Mouse (Mus musculus) embryonic facial prominence, embryonic 12.5 days (tissue): Measurements from ENCODE around the gene Iqgap1. TPM values are rescaled to one million over a fixed set of nuclear protein-coding genes. Genes with fewer than 3 reads are reported as not detected.

ENCODE experiments used
- ATAC-seq: fragments of 200-750 bp; cut with Nextera tagmentation; 2 replicates; pipeline ENCODE4 v1.8.0; 2017; ENCODE audit not compliant: insufficient number of reproducible peaks, insufficient read depth, low FRiP score, low TSS enrichment
- H3K27ac ChIP-seq: fragments of 300-500 bp; sonication (generic); 2 replicates; pipeline ENCODE4 v1.5.1; 2016; ENCODE audit warnings: mild to moderate bottlenecking
- H3K27me3 ChIP-seq: fragments of 300-500 bp; sonication (generic); 2 replicates; pipeline ENCODE4 v1.6.1; 2016; ENCODE audit warnings: mild to moderate bottlenecking, moderate library complexity
- H3K36me3 ChIP-seq: fragments of 300-500 bp; sonication (generic); 2 replicates; pipeline ENCODE4 v1.6.1; 2016; ENCODE audit warnings: mild to moderate bottlenecking
- H3K4me1 ChIP-seq: fragments of 300-500 bp; sonication (generic); 2 replicates; pipeline ENCODE4 v1.6.1; 2016
- H3K4me2 ChIP-seq: fragments of 300-500 bp; sonication (generic); replicated peaks from 2 replicates; pipeline ENCODE4 v1.6.1; 2016; ENCODE audit warnings: mild to moderate bottlenecking, moderate library complexity
- H3K4me3 ChIP-seq: fragments of 300-500 bp; sonication (generic); 2 replicates; pipeline ENCODE4 v1.5.1; 2016; ENCODE audit warnings: mild to moderate bottlenecking
- H3K9ac ChIP-seq: fragments of 300-500 bp; sonication (generic); 2 replicates; pipeline ENCODE4 v1.6.1; 2016; ENCODE audit warnings: mild to moderate bottlenecking, moderate library complexity
- H3K9me3 ChIP-seq: fragments of 300-500 bp; sonication (generic); 2 replicates; pipeline ENCODE4 v1.6.1; 2016; ENCODE audit warnings: mild to moderate bottlenecking, moderate library complexity
- WGBS: fragments of 180-500 bp; shearing (Covaris S2); methylation state at CpG from one replicate; pipeline ENCODE4 v1.1.7; 2016; 5-methylcytosine and 5-hydroxymethylcytosine counted together
- polyA plus RNA-seq: library from polyadenylated mRNA; unstranded; fragments of >200 nt; fragmentation: Nextera tagmentation; extraction: Ambion mirVana; gene quantifications from 2 replicates; pipeline ENCODE4 v1.2.1, GENCODE M21; 2016

Gene Iqgap1
- polyA plus RNA-seq, 1 experiment from 2014 or later, result 45.1 TPM

GRCm38 (mm10) chr7:80729662-80730061, 96.1 kb downstream of the Iqgap1 start:
- H3K36me3 ChIP-seq, result peaks cover 38% of the 10 kb centered on the region
- 32% methylated on average over 8 of the region's 8 CpGs for WGBS

GRCm38 (mm10) chr7:80721041-80721440, 104.7 kb downstream of the Iqgap1 start:
- WGBS, result 56% methylated on average over 9 of the region's 9 CpGs
- Histone ChIP-seq H3K4me2 (no peak overlapping the region), H3K27ac (no peak overlapping the region), H3K27me3 (no peaks in the 10 kb centered on the region), H3K9ac (no peak overlapping the region), H3K4me3 (no peak overlapping the region), H3K4me1 (no peaks in the 10 kb centered on the region), H3K36me3 (peaks cover 49% of the 10 kb centered on the region), H3K9me3 (no peaks in the 10 kb centered on the region)
- no peak for ATAC-seq

More at GRCm38 (mm10) chr7:80729662-80730061, 96.1 kb downstream of the Iqgap1 start:
- Histone ChIP-seq H3K4me2 (no peak overlapping the region), H3K9ac (no peak overlapping the region), H3K4me3 (no peak overlapping the region), H3K27ac (no peak overlapping the region), H3K27me3 (no peaks in the 10 kb centered on the region), H3K4me1 (no peaks in the 10 kb centered on the region), H3K9me3 (no peaks in the 10 kb centered on the region)
- no peak for ATAC-seq

- Histone ChIP-seq H3K27ac (no peak overlapping the region), H3K9me3 (no peaks in the 10 kb centered on the region), H3K9ac (no peak overlapping the region), H3K27me3 (no peaks in the 10 kb centered on the region), H3K4me1 (no peaks in the 10 kb centered on the region), H3K4me3 (no peak overlapping the region), H3K36me3 (peaks cover 48% of the 10 kb centered on the region), H3K4me2 (no peak overlapping the region)
- no peak for ATAC-seq
- 94% methylated on average over 7 of the region's 7 CpGs for WGBS
Measured at GRCm38 (mm10) chr7:80719582-80719981, 106.2 kb downstream of the Iqgap1 start.

GRCm38 (mm10) chr7:80719038-80719437, 106.7 kb downstream of the Iqgap1 start:
- no peak overlapping the region for H3K27ac ChIP-seq
- WGBS, result 87% methylated on average over 2 of the region's 2 CpGs

GRCm38 (mm10) chr7:80718471-80718870, 107.3 kb downstream of the Iqgap1 start:
- Histone ChIP-seq H3K4me3 (no peak overlapping the region), H3K36me3 (peaks cover 40% of the 10 kb centered on the region), H3K9me3 (no peaks in the 10 kb centered on the region), H3K27ac (no peak overlapping the region), H3K9ac (no peak overlapping the region), H3K4me1 (no peaks in the 10 kb centered on the region), H3K4me2 (no peak overlapping the region), H3K27me3 (no peaks in the 10 kb centered on the region)
- WGBS, result 89% methylated on average over 8 of the region's 8 CpGs
- no peak for ATAC-seq

More at GRCm38 (mm10) chr7:80719038-80719437, 106.7 kb downstream of the Iqgap1 start:
- Histone ChIP-seq H3K9me3 (no peaks in the 10 kb centered on the region), H3K4me1 (no peaks in the 10 kb centered on the region), H3K4me2 (no peak overlapping the region), H3K4me3 (no peak overlapping the region), H3K27me3 (no peaks in the 10 kb centered on the region), H3K36me3 (peaks cover 44% of the 10 kb centered on the region), H3K9ac (no peak overlapping the region)
- no peak for ATAC-seq

GRCm38 (mm10) chr7:80716758-80717157, 109.0 kb downstream of the Iqgap1 start:
- WGBS, result 88% methylated on average over 9 of the region's 9 CpGs
- ATAC-seq, result no peak
- no peaks in the 10 kb centered on the region for H3K27me3 ChIP-seq
- peaks cover 36% of the 10 kb centered on the region for H3K36me3 ChIP-seq
- no peak overlapping the region for H3K4me3 ChIP-seq
- no peak overlapping the region for H3K27ac ChIP-seq
- no peak overlapping the region for H3K4me2 ChIP-seq
- H3K4me1 ChIP-seq, result no peaks in the 10 kb centered on the region
- no peak overlapping the region for H3K9ac ChIP-seq
- no peaks in the 10 kb centered on the region for H3K9me3 ChIP-seq

- Histone ChIP-seq H3K9me3 (no peaks in the 10 kb centered on the region), H3K4me2 (no peak overlapping the region), H3K9ac (no peak overlapping the region), H3K4me1 (no peaks in the 10 kb centered on the region), H3K27ac (no peak overlapping the region), H3K27me3 (no peaks in the 10 kb centered on the region), H3K36me3 (peaks cover 34% of the 10 kb centered on the region), H3K4me3 (no peak overlapping the region)
- ATAC-seq, result no peak
- WGBS, result 83% methylated on average over 7 of the region's 7 CpGs
Measured at GRCm38 (mm10) chr7:80715306-80715705, 110.5 kb downstream of the Iqgap1 start.

- Histone ChIP-seq H3K4me2 (no peak overlapping the region), H3K4me1 (no peaks in the 10 kb centered on the region), H3K36me3 (peaks cover 15% of the 10 kb centered on the region; the same call in 1 of the 2 replicates), H3K9ac (no peak overlapping the region), H3K27ac (no peak overlapping the region), H3K9me3 (no peaks in the 10 kb centered on the region), H3K27me3 (no peaks in the 10 kb centered on the region), H3K4me3 (no peak overlapping the region)
- no peak for ATAC-seq
- whole genome bisulfite sequencing, result 77% methylated on average over 8 of the region's 8 CpGs
Measured at GRCm38 (mm10) chr7:80711496-80711895, 114.3 kb downstream of the Iqgap1 start.

GRCm38 (mm10) chr7:80710333-80710732, 115.4 kb downstream of the Iqgap1 start:
- Histone ChIP-seq H3K4me1 (no peaks in the 10 kb centered on the region), H3K9ac (no peak overlapping the region), H3K4me2 (no peak overlapping the region), H3K27me3 (no peaks in the 10 kb centered on the region), H3K27ac (no peak overlapping the region), H3K9me3 (no peaks in the 10 kb centered on the region), H3K4me3 (no peak overlapping the region), H3K36me3 (peaks cover 11% of the 10 kb centered on the region; the same call in 1 of the 2 replicates)
- ATAC-seq, result no peak
- WGBS, result 87% methylated on average over 7 of the region's 7 CpGs

- H3K4me1 ChIP-seq, result no peaks in the 10 kb centered on the region
- no peak overlapping the region for H3K9ac ChIP-seq
- WGBS, result 87% methylated on average over 4 of the region's 4 CpGs
- no peak for ATAC-seq
- no peak overlapping the region for H3K4me3 ChIP-seq
- no peaks in the 10 kb centered on the region for H3K27me3 ChIP-seq
- H3K27ac ChIP-seq, result no peak overlapping the region
- H3K9me3 ChIP-seq, result no peaks in the 10 kb centered on the region
- no peaks in the 10 kb centered on the region for H3K36me3 ChIP-seq
- H3K4me2 ChIP-seq, result no peak overlapping the region
Measured at GRCm38 (mm10) chr7:80704066-80704465, 121.7 kb downstream of the Iqgap1 start.

GRCm38 (mm10) chr7:80702510-80702909, 123.3 kb downstream of the Iqgap1 start:
- Histone ChIP-seq H3K36me3 (no peaks in the 10 kb centered on the region), H3K27me3 (no peaks in the 10 kb centered on the region), H3K4me3 (no peak overlapping the region), H3K9me3 (no peaks in the 10 kb centered on the region), H3K27ac (no peak overlapping the region), H3K4me2 (no peak overlapping the region), H3K4me1 (no peaks in the 10 kb centered on the region), H3K9ac (no peak overlapping the region)
- WGBS, result 63% methylated on average over 6 of the region's 6 CpGs
- ATAC-seq, result no peak

- no peak overlapping the region for H3K4me3 ChIP-seq
- no peak for ATAC-seq
- no peak overlapping the region for H3K27ac ChIP-seq
- H3K9me3 ChIP-seq, result no peaks in the 10 kb centered on the region
- H3K4me2 ChIP-seq, result no peak overlapping the region
- WGBS, result 59% methylated on average over 8 of the region's 8 CpGs
- H3K27me3 ChIP-seq, result no peaks in the 10 kb centered on the region
- H3K36me3 ChIP-seq, result no peaks in the 10 kb centered on the region
- no peaks in the 10 kb centered on the region for H3K4me1 ChIP-seq
- no peak overlapping the region for H3K9ac ChIP-seq
Measured at GRCm38 (mm10) chr7:80699709-80700108, 126.1 kb downstream of the Iqgap1 start.

GRCm38 (mm10) chr7:80698940-80699339, 126.8 kb downstream of the Iqgap1 start:
- H3K4me3 ChIP-seq, result no peak overlapping the region
- H3K9ac ChIP-seq, result no peak overlapping the region
- no peak overlapping the region for H3K4me2 ChIP-seq
- no peaks in the 10 kb centered on the region for H3K36me3 ChIP-seq
- 71% methylated on average over 2 of the region's 3 CpGs for WGBS
- no peaks in the 10 kb centered on the region for H3K9me3 ChIP-seq
- no peak for ATAC-seq
- H3K4me1 ChIP-seq, result no peaks in the 10 kb centered on the region
- no peak overlapping the region for H3K27ac ChIP-seq
- H3K27me3 ChIP-seq, result no peaks in the 10 kb centered on the region
